Mouse (Mus musculus) right cerebral cortex, adult 18-20 months (tissue): ENCODE data around the gene Tas1r1.
A peak's percentile ranks its signal among the peaks of the same experiment; 100 is the strongest.

Experiments
- DNase-seq: peaks from one replicate; pipeline ENCODE4 v3.0.0; 2022; ENCODE audit warnings: mixed read lengths

Gene Tas1r1

GRCm38 (mm10) chr4:152009076-152010051 is 29.0 kb downstream of the Tas1r1 start:
- DNase-seq: peak; percentile 89

GRCm38 (mm10) chr4:152008622-152009075 is 29.7 kb downstream of the Tas1r1 start, which contains the start of gene Klhl21:
Gene Klhl21 (plus strand): TSS chr4:152008803.
- peak; percentile 94 for DNase-seq

GRCm38 (mm10) chr4:152008148-152008500 is 30.2 kb downstream of the Tas1r1 start:
- no peak for DNase-seq

GRCm38 (mm10) chr4:152007481-152008147 is 30.8 kb downstream of the Tas1r1 start:
- DNase-seq: peak; percentile 55

GRCm38 (mm10) chr4:152006812-152007211 is 31.6 kb downstream of the Tas1r1 start:
- no peak for DNase-seq

GRCm38 (mm10) chr4:152006137-152006536 is 32.2 kb downstream of the Tas1r1 start:
- no peak for DNase-seq

- DNase-seq: no peak
These were observed 36.3 kb downstream of the Tas1r1 start for GRCm38 (mm10) chr4:152002063-152002462.

- no peak for DNase-seq
These were observed 37.0 kb downstream of the Tas1r1 start for GRCm38 (mm10) chr4:152001335-152001734.

- peak; percentile 65 for DNase-seq
These were observed 37.5 kb downstream of the Tas1r1 start for GRCm38 (mm10) chr4:152000906-152001305.

GRCm38 (mm10) chr4:151999481-151999880 is 38.9 kb downstream of the Tas1r1 start:
- DNase-seq: no peak

- DNase-seq: no peak
These were observed 40.7 kb downstream of the Tas1r1 start for GRCm38 (mm10) chr4:151997701-151998100.

GRCm38 (mm10) chr4:151996951-151997222 is 41.5 kb downstream of the Tas1r1 start:
- DNase-seq: no peak

GRCm38 (mm10) chr4:151996173-151996950 is 42.0 kb downstream of the Tas1r1 start, which contains the start of gene Phf13:
Gene Phf13 (minus strand): TSS chr4:151996258.
- DNase-seq: peak; percentile 99

- DNase-seq: no peak
These were observed 42.8 kb downstream of the Tas1r1 start for GRCm38 (mm10) chr4:151995371-151996172.

- DNase-seq: no peak
These were observed 43.9 kb downstream of the Tas1r1 start for GRCm38 (mm10) chr4:151994228-151995171.

- DNase-seq: no peak
These were observed 45.3 kb downstream of the Tas1r1 start for GRCm38 (mm10) chr4:151993035-151993434.

- DNase-seq: no peak
These were observed 46.3 kb downstream of the Tas1r1 start for GRCm38 (mm10) chr4:151992091-151992490.

- DNase-seq: no peak
These were observed 49.3 kb downstream of the Tas1r1 start for GRCm38 (mm10) chr4:151989110-151989488.

GRCm38 (mm10) chr4:151988342-151989109 is 49.8 kb downstream of the Tas1r1 start, which contains the start of gene Thap3:
Gene Thap3 (minus strand): TSS chr4:151988997.
- DNase-seq: peak; percentile 84

- no peak for DNase-seq
These were observed 50.4 kb downstream of the Tas1r1 start for GRCm38 (mm10) chr4:151988014-151988341.
